Mouse (Mus musculus) 3134 (cell line): ENCODE measurements around the gene Thsd4.

Experiments used
- DNase-seq: peaks from one replicate; pipeline ENCODE4 v3.0.0-alpha.2; 2011; ENCODE audit warnings: low spot score; ENCODE audit not compliant: insufficient read length; ENCODE audit errors: extremely low read depth

The Thsd4 gene

DNA sequence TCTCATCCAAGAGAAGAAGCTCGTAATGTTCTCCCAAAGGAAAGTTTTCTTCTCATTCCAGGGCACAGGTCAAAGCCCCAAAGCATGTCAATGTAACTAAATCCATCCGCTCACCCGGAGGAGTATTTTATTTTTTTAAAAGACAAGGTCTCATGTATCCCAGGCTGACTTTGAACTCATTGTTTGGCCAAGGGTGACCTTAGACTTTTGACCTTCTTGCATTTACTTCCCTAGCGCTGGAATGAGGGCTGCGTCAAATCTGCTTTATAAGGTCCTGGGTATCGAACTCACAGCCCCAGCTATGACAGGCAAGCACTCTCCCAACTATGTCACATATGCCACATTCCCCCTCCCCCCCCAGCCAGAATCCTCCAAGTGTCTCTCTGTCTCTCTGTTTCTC lies 137.1 kb downstream of the Thsd4 start:
- DNase-seq, result no peak

DNA sequence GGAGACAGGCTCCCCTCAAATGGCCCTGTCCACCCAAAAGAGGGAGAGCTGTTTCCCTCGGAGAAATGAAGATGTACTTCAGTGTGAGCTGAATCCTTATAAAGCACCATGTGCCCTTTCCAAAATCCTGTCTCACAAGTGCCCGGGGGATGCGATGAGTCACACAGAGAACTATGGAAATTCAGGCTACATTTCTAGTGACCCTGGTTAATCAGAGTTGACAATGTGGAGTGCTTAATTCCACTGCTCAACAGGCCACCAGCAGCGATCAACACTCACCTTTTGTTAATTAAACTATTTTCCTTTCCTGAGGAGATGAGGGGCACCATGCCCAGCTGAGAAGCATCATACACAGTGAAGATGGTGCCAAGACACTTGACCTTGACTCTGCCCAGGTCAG lies 138.9 kb downstream of the Thsd4 start:
- no peak for DNase-seq

DNA sequence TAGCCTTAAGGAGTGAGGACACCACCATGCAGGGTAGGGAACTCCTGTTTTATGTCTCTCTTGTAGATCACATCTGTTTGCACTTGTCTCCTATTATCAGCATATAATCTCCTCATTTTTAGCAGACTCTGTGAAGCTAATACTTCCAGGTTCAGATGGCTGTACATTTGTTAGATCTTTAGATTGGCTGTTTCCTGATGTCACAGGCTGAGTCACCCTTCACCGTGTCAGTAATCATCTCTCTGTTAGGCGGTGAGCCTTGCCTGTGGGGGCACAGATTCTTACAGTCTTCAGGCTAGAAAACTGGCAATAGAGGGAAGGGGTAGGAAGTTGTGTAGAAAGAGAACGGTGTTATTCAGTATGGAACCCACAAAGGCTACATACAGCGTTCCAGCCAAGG lies 139.3 kb downstream of the Thsd4 start:
- no peak for DNase-seq

DNA sequence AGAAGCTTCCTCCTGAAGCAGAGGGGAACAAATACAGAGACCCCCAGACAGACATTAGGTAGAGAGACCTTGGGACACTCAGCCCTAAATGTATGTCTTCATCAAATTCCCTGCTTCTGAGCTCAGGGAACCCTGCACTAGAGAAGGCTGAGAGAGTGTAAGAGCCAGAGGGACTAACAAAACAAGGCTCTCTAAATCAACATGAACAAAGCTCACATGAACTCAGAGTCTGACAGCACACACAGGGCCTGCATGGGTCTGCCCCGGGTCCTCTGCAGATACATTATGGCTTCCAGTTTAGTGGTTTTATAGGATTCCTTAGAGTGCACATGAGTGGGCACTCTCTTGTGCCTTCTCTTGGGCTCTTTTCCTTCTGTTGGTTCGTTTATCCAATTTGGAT lies 140.8 kb downstream of the Thsd4 start:
- no peak for DNase-seq

DNA sequence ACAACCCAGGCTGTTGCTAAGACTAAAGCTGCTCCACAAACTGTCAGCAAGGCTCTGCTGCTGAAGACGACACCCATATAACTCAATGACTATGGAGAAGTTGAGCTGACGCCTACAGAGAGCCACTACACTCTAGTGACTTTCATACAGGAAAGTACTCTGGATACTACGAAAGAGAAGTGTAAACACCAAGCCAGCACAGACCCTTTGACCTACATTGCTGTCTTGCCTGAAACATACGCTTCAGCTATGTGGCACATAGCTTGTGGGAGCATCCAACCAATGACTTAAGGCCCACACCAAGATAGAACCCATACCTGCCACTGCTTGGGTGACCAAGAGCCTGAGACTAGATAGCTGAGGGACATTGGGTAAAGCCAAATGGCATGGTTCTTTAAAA lies 141.3 kb downstream of the Thsd4 start:
- DNase-seq, result no peak

DNA sequence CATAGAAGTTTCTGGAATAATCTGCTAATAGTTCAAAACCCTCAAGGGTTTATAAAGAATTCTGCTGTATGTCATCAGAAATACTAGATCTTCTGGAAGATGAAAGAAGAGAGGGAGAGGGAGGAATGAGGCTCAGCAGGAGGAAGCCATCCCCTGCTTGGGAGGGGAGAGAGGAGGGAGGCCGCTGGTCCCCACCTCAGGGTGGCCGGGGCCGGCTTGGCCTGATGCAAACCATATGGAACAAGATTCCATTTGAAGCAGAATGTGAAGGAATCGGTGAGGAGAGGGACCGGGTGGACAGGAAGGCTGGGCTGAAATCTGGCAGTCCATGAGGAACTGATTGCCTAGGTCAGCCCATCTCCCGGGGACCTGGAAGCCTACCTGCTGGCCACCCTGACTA lies 143.6 kb downstream of the Thsd4 start:
- no peak for DNase-seq

DNA sequence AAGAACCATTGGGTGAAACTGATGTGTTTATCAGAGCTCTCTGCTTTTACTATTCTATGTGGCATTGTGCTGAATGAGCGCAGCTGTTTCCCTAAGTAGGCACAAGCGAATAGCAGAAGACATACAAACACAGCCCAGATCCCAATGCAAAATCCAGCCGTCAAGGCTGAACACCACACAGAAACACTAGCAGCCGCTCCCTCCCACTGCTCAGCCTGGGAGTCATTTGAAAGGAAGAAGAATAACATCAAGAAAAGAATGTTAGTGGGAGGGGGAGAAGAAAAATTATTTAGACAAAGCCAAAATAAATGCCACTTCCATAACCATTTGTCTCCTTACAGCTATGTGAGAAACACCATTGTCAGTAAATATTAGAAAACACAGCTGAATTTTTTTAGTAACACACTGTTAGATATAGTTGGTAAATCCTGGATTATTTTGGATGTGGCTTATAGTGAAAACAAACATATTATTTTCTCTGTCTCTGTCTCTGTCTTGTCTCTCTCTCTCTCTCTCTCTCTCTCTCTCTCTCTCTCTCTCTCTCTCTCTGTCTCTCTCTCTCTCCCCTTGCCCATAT lies 148.6 kb downstream of the Thsd4 start:
- no peak for DNase-seq

DNA sequence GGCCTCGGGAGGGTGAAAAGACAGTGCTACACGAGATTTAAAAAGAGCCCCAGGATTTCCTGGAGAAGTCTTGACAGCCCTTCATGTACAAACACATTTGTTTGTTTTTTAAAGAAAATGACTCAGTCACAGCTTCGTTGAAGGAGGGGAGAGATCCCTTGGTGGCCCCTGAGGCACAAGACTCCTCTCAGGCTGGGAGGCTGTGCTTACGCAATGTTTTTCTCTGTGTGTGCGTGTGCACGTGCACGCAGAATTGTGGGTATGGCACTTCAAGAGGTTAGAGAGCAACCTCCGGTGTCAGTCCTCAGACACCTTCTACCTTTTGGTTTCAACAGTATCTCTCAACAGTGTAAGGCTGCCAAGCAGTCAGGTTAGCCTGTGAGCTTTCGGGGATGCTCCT lies 153.3 kb downstream of the Thsd4 start:
- DNase-seq, result no peak

DNA sequence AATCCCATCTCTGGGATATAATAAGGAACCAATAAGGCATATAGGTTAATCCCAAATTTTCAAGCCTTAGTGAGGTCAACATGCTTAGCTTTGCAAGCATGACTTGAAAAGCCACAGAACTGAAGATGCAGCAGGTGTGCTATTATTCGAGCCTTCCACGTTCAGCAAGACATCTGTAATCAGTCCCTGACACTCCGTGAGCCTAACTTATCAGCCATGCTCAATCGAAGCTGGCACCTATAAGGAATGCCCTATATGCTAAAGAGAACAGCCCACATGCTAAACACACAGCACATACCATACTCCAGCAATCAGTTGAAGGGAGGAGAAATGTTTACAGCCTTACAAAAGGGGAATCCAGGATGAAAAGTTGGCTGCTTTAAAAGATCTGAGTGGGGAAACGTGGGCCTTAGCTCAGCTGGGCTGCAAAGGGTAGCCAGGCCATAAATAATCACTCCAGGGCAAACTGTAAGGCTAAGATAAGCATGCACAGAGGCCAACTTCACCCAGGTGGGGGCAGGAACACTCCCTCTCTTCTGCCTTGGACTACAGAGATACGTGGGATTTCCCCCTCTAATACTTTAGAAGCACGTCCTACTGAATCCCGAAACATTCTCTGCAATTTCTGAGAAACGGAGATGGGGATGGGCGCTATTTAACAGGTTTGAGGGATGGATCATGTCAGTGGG lies 154.1 kb downstream of the Thsd4 start:
- DNase-seq, result no peak

DNA sequence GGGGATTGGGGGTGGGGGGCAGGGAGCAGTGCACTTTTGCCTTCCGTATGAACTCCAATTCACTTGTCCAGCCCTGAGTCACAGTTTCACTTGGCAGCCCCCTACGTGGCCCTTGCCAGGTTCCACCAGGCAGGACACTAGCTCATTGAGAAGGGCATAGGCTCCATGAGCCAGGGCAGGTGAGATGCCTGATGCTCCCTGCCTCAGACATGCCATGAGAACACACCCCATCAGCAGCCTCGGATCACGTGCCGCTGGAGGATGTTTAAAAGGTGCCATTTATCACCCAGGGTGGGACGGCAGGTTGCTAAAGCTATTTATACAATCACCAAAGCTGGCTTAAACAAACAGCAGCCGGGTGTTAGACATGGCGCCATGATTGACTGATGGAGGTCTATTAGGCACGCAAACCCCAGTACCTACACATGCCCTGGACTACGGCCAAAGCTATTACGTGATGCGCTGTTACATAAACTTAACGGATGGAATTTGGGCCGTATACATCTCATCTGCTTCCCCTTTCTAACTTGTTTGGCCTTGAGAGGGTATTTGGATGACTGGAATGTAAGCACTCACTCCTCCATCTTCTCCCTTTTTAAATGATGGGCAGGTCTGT lies 157.6 kb downstream of the Thsd4 start:
- DNase-seq, result peak; percentile 51

DNA sequence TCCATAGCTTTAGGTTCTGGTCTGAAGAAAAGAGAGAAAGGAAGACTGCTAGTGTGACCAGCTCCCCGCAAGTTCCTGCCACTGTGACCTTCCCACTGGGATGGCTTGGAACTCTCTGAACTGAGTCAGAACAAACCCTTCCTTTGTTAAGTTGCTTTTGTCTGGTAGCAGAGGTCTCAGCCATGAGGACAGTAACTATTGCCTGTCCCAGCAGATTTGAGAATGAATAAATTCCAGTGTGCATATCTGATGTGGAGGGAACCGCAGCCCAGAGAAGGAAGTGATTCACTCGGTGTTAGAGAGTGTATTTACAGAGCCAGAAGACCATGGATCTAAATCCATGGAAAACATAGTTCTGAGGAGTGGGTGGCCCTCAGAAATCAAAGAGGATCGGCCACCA lies 169.5 kb downstream of the Thsd4 start:
- peak; percentile 53 for DNase-seq

DNA sequence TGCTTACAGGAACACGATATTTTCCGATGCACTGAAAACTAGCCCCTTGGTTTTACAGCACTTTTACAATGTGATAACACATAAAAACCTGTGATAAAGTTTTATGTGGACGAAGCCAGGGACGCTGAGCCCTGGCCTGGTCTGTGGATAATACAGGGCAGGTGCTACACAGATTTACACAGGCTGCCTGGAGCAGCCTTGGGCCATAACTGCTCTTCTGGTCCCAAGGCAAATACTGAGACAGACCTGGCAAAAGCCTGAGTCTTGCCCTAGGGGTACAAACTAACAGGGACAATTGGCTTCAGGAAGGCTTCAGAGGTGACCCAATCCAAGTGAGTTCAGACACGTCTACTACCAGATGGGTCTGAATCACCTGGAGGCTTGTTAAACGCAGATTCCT lies 170.7 kb downstream of the Thsd4 start:
- DNase-seq, result no peak

DNA sequence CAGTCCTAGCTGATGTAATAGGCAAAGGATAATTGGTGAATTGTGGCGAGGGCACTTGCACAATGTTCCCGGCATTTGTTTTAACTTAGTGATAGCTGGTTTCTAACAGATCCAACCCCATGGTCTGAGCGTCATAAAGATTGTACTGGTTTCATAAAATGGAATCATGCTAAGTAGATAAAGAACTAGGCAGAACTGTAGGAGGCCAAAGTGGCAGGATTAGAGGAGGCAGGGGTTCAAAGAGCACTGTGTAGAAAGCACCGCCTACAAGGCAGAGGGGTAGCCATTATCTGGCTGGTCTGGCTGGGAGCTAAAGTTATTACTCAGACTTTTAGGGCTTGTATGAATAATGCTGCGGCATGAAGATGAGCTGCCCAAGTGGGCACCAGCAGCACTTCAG lies 185.7 kb downstream of the Thsd4 start:
- no peak for DNase-seq

DNA sequence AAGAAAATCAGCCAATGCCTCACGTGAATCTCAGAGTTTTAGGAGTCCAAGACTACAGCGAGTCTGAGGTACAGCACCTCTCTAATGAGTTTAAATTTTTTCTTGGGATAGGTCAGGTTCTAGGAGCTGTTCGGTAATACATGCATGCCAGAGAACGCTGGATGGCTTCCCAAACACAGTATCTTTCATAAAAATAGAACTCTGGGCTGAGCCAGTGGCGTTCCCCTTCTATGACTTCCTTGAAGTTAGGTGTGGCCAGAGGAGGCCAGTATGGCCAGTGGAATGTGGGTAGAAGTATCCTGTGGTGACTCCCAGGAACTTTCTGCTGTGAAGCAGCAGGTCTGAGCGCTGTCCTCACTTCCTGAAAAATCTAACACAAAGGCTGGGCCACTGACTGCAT lies 186.4 kb downstream of the Thsd4 start:
- peak; percentile 30 for DNase-seq

DNA sequence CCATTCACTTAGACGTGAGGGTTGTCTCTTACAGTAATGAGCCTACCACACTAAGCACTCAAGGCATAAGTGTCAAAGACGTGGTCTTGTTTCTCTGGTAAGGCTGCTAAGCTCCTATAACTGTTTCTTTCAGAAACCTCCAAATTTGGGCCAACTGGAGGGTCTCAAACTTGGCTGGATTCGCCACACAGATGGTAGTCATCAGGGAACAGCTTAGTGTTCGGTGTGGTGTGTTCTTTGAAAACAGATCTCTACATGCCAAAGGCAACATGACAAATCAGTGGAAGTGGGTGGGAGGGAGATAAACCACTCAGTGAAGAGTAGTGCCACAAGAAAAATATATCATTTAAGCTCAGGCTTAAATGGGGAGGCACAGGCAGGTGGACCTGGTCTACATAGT lies 191.9 kb downstream of the Thsd4 start:
- DNase-seq, result no peak

DNA sequence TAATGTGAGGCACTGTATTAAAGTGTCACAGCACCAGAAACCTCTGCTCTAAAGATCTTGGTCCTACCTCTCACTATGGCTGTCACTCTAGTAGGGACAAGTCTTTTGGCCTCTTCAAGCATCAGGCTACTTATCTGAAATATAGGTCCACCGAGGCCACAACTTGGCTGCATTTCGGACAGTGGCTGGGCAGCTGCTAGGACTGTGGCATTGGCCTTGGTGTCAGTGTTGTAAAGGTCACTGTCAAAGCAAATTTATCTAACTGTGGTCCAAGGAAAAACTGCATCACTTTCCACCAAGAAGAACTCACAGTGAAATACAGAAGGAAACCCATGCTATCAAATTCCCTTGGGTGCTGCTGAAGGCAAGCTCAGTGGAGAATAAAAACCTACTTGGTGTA lies 197.1 kb downstream of the Thsd4 start:
- DNase-seq, result no peak

DNA sequence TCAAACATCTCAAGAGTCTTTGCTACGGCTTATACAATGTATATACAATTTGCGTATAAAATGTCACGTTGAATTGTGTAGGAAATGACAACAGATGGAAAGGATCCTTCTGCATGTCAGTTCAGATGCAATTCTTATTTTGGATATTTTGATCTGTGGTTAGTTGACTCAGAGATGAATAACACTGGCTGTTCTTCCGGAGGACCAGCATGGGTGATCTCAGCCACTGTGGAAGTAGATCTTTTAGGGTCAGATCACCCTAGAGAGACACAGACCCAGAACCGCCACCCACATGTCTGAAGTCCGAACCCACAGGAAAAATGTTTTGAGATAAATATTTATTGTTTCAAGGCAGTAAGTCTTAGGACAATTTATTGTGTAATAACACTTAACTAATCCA lies 198.4 kb downstream of the Thsd4 start:
- DNase-seq, result no peak

DNA sequence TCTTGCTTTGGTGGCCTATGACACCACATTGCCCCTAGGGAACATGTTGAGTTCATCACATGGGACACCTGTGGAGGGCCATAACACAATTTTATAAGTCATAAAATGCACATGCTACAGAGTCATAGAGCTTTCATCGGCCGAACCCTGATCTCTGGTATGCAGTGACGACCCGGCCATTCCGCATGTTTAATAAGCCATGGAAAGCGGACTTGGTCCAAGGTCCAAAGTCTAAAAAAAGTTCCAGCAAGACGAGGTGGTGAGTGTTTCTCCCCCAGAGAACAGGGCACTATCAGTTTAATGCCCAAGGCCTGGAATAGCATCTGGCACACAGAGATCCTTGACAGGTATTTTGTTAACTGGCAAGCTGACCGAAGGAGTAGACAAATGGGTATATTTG lies 204.6 kb downstream of the Thsd4 start:
- no peak for DNase-seq

DNA sequence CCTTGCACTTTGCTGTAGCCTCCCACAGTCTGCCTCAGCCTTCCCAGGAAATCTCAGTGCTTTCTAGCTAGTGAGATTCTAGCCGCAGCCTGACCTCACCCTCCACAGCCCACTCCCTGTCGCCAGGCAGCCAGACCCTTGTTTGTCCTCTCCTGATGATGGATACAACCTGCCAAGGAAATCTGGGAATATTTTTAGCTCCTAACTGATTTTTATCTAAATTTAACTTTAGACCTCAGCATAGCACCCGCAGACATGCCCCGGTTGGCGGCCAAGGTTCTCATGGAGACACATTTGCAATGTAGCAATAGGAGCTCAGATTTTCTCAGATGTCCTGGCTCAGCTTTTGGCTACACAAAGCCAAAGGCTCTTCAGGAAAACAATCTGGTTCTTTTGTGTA lies 205.3 kb downstream of the Thsd4 start:
- no peak for DNase-seq

DNA sequence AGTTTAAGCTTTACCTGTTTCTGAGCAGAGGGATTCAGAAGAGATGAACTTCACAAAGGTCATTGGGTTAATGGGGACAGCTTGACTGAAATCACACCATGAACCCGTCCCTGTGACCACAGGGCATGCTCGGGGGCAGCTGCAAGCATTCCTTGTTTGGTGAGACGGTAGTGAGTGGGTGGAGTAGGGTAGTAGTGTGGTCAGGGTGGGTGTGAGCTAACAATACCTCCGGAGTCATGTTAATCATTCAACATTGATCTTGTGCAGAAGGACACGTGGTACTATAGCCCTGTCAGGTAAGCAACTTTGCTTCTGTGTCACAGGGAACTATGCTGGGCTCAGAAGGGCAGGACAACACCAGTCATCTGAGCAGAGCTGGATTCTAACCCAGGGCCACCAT lies 206.3 kb downstream of the Thsd4 start:
- no peak for DNase-seq

DNA sequence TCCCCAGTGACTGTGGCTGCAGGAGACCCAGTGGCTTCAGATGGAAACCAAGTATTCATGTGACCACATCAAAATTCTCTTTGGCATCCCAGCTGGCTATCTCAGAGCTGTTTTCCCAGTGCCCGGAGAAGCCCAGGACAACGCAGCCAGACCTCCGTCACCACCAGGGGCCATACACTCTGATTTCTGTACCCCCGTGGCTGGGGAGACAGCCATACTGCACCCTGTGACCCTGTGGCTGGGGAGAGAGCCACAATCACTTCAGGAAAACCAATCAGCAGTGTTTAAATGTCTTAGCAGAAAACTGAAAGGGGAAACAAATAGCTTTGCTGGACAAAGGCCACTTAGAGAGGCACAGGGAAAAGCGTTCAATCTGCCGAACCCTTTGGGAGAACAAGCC lies 208.2 kb downstream of the Thsd4 start:
- DNase-seq, result no peak

DNA sequence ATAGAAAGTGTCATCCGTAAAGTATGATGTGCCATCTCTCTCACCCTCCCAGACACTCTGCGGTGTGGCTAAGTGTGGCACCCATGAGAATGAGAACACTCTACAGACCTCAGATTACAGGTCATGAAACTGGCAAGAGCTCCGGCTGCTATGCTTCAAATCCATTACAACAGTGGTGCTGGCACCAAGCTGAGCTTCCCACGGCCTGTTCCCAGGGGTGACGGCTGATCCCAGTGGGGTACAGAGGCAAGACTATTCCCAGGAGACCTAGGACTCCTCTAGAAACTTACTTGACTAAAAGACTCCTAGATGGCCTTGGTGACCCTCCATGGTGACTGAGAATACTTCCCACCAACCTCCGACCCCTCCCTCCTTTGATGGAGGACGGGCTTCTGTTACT lies 209.2 kb downstream of the Thsd4 start:
- no peak for DNase-seq
